Mouse (Mus musculus): ENCODE measurements at regions not wholly inside any gene's neighbourhood (a gene's known extent, or its start where the extent isn't known, plus 50 kb on each side); places are given as distances from the start of the nearest gene placed in this dataset.

GRCm38 (mm10) chr15:71275876-71276565, 2558.3 kb upstream of the Gm6569 start:
- 74% methylated on average over 2 of the region's 2 CpGs for WGBS
- H3K27me3 ChIP-seq (ENCODE audit: insufficient read depth, low read length) = no peaks in the 10 kb centered on the region
- no peaks in the 10 kb centered on the region for H3K4me1 ChIP-seq (ENCODE audit: insufficient read depth)
- H3K27ac ChIP-seq (ENCODE audit: low read depth, low read length) = no peak overlapping the region
- DNase-seq (peak; percentile 25), ATAC-seq (peak; percentile 81; the same call in 1 of the 2 replicates)
- TF ChIP-seq CTCF (IDR thresholded peaks at IDR 0.05; ENCODE audit: low read depth) = no peak
- H3K9me3 ChIP-seq (ENCODE audit: low read length) = no peaks in the 10 kb centered on the region
- no peaks in the 10 kb centered on the region for H3K36me3 ChIP-seq (ENCODE audit: insufficient read depth)
- H3K4me3 ChIP-seq (ENCODE audit: low read depth, low read length) = no peak overlapping the region
- no peak overlapping the region for H3K4me2 ChIP-seq (ENCODE audit: low read depth)
- H3K9ac ChIP-seq = no peak overlapping the region

GRCm38 (mm10) chr15:71276566-71276912, 2557.8 kb upstream of the Gm6569 start:
- 71% methylated on average over 2 of the region's 2 CpGs for WGBS
- no peaks in the 10 kb centered on the region for H3K4me1 ChIP-seq (ENCODE audit: insufficient read depth)
- DNase-seq (no peak), ATAC-seq (no peak)
- no peak for TF ChIP-seq CTCF (IDR thresholded peaks at IDR 0.05; ENCODE audit: low read depth)
- no peaks in the 10 kb centered on the region for H3K36me3 ChIP-seq (ENCODE audit: insufficient read depth)
- no peaks in the 10 kb centered on the region for H3K27me3 ChIP-seq (ENCODE audit: insufficient read depth, low read length)
- no peak overlapping the region for H3K9ac ChIP-seq
- no peak overlapping the region for H3K4me3 ChIP-seq (ENCODE audit: low read depth, low read length)
- no peak overlapping the region for H3K27ac ChIP-seq (ENCODE audit: low read depth, low read length)
- H3K4me2 ChIP-seq (ENCODE audit: low read depth) = no peak overlapping the region
- no peaks in the 10 kb centered on the region for H3K9me3 ChIP-seq (ENCODE audit: low read length)

- no peak overlapping the region for H3K27ac ChIP-seq (ENCODE audit: low read depth, low read length)
- H3K9me3 ChIP-seq (ENCODE audit: low read length) = no peaks in the 10 kb centered on the region
- 70% methylated on average over 2 of the region's 2 CpGs for WGBS
- no peak for TF ChIP-seq CTCF (IDR thresholded peaks at IDR 0.05; ENCODE audit: low read depth)
- H3K36me3 ChIP-seq (ENCODE audit: insufficient read depth) = no peaks in the 10 kb centered on the region
- H3K4me1 ChIP-seq (ENCODE audit: insufficient read depth) = no peaks in the 10 kb centered on the region
- no peak for DNase-seq
- H3K9ac ChIP-seq = no peak overlapping the region
- H3K27me3 ChIP-seq (ENCODE audit: insufficient read depth, low read length) = no peaks in the 10 kb centered on the region
- ATAC-seq = no peak
- H3K4me2 ChIP-seq (ENCODE audit: low read depth) = no peak overlapping the region
- H3K4me3 ChIP-seq (ENCODE audit: low read depth, low read length) = no peak overlapping the region
Measured at GRCm38 (mm10) chr15:71277388-71277787, 2557.0 kb upstream of the Gm6569 start.

GRCm38 (mm10) chr15:71283775-71284174, 2550.6 kb upstream of the Gm6569 start:
- Histone ChIP-seq H3K27ac (ENCODE audit: low read depth, low read length) (no peak overlapping the region), H3K4me2 (ENCODE audit: low read depth) (no peak overlapping the region), H3K36me3 (ENCODE audit: insufficient read depth) (no peaks in the 10 kb centered on the region), H3K4me1 (ENCODE audit: insufficient read depth) (no peaks in the 10 kb centered on the region), H3K9ac (no peak overlapping the region), H3K4me3 (ENCODE audit: low read depth, low read length) (no peak overlapping the region), H3K27me3 (ENCODE audit: insufficient read depth, low read length) (no peaks in the 10 kb centered on the region), H3K9me3 (ENCODE audit: low read length) (no peaks in the 10 kb centered on the region)
- peak; percentile 61 for DNase-seq
- WGBS = 58% methylated on average over 3 of the region's 3 CpGs
- peak; percentile 88 for ATAC-seq
- no peak for TF ChIP-seq CTCF (IDR thresholded peaks at IDR 0.05; ENCODE audit: low read depth)

- ATAC-seq (no peak), DNase-seq (no peak)
- Histone ChIP-seq H3K4me3 (ENCODE audit: low read depth, low read length) (no peak overlapping the region), H3K4me2 (ENCODE audit: low read depth) (no peak overlapping the region), H3K36me3 (ENCODE audit: insufficient read depth) (no peaks in the 10 kb centered on the region), H3K27ac (ENCODE audit: low read depth, low read length) (no peak overlapping the region), H3K27me3 (ENCODE audit: insufficient read depth, low read length) (no peaks in the 10 kb centered on the region), H3K4me1 (ENCODE audit: insufficient read depth) (no peaks in the 10 kb centered on the region), H3K9ac (no peak overlapping the region), H3K9me3 (ENCODE audit: low read length) (no peaks in the 10 kb centered on the region)
- no peak for TF ChIP-seq CTCF (IDR thresholded peaks at IDR 0.05; ENCODE audit: low read depth)
Measured at GRCm38 (mm10) chr15:71302541-71302940, 2531.8 kb upstream of the Gm6569 start.

- H3K9me3 ChIP-seq (ENCODE audit: low read length) = no peaks in the 10 kb centered on the region
- H3K4me2 ChIP-seq (ENCODE audit: low read depth) = no peak overlapping the region
- H3K27ac ChIP-seq (ENCODE audit: low read depth, low read length) = no peak overlapping the region
- 69% methylated on average over 3 of the region's 3 CpGs for WGBS
- TF ChIP-seq CTCF (IDR thresholded peaks at IDR 0.05; ENCODE audit: low read depth) = no peak
- H3K36me3 ChIP-seq (ENCODE audit: insufficient read depth) = no peaks in the 10 kb centered on the region
- ATAC-seq = no peak
- no peaks in the 10 kb centered on the region for H3K27me3 ChIP-seq (ENCODE audit: insufficient read depth, low read length)
- H3K4me3 ChIP-seq (ENCODE audit: low read depth, low read length) = no peak overlapping the region
- DNase-seq = no peak
- no peaks in the 10 kb centered on the region for H3K4me1 ChIP-seq (ENCODE audit: insufficient read depth)
- H3K9ac ChIP-seq = no peak overlapping the region
Measured at GRCm38 (mm10) chr15:71310230-71310629, 2524.1 kb upstream of the Gm6569 start.

- Histone ChIP-seq H3K36me3 (ENCODE audit: insufficient read depth) (no peaks in the 10 kb centered on the region), H3K4me1 (ENCODE audit: insufficient read depth) (no peaks in the 10 kb centered on the region), H3K4me3 (ENCODE audit: low read depth, low read length) (no peak overlapping the region), H3K9me3 (ENCODE audit: low read length) (no peaks in the 10 kb centered on the region), H3K27ac (ENCODE audit: low read depth, low read length) (no peak overlapping the region), H3K9ac (no peak overlapping the region), H3K4me2 (ENCODE audit: low read depth) (no peak overlapping the region), H3K27me3 (ENCODE audit: insufficient read depth, low read length) (no peaks in the 10 kb centered on the region)
- DNase-seq = no peak
- ATAC-seq = no peak
- TF ChIP-seq CTCF (IDR thresholded peaks at IDR 0.05; ENCODE audit: low read depth) = no peak
- 75% methylated on average over 3 of the region's 3 CpGs for WGBS
Measured at GRCm38 (mm10) chr15:71326596-71326995, 2507.8 kb upstream of the Gm6569 start.

Measured in forebrain, postnatal 0 days (tissue).